Mouse (Mus musculus) brain, embryonic 14.5 days (tissue): ENCODE measurements at regions not wholly inside any gene's neighbourhood (a gene's known extent, or its start where the extent isn't known, plus 50 kb on each side); places are given as distances from the start of the nearest gene placed in this dataset.

Source experiments
- DNase-seq: peaks from one replicate; pipeline ENCODE4 v3.0.0-alpha.2; 2011; ENCODE audit warnings: low read depth
- CTCF ChIP-seq: fragments of 200-500 bp; IDR thresholded peaks from 2 replicates; pipeline ENCODE4 v1.5.1; 2012; ENCODE audit warnings: inconsistent platforms, mild to moderate bottlenecking, moderate library complexity, borderline replicate concordance; ENCODE audit not compliant: insufficient read depth, insufficient read length; ENCODE audit errors: extremely low read depth
- POLR2A ChIP-seq: fragments of 200-500 bp; IDR thresholded peaks from 2 replicates; pipeline ENCODE4 v1.6.1; 2012; ENCODE audit warnings: mild to moderate bottlenecking, inconsistent platforms, borderline replicate concordance; ENCODE audit not compliant: poor library complexity, insufficient read depth, insufficient read length, severe bottlenecking; ENCODE audit errors: extremely low read depth

DNA sequence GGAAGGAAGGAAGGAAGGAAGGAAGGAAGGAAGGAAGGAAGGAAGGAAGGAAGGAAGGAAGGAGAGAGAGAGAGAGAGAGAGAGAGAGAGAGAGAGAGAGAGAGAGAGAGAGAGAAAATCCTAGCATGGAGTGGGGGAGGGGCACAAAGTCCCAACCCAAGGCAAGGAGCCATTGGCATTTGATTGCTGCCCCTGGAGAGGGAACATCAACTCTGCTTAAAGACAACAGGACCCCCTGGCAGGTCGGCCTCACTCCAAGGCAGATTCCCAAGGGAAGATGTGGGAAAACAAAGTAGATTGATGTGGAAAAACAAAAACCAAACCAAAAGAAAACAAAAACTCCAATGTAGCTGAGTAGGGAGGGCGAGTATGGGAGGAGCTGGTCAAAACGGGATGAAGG is 49.9 kb upstream of the Fzd10 start:
- TF ChIP-seq CTCF: no peak
- TF ChIP-seq POLR2A: no peak
- DNase-seq: no peak

- TF ChIP-seq CTCF (no peak), POLR2A (no peak)
These were observed 50.8 kb upstream of the Fzd10 start for GRCm38 (mm10) chr5:128549811-128550210.

GRCm38 (mm10) chr5:128542049-128542448 is 58.6 kb upstream of the Fzd10 start:
- no peak for DNase-seq

More at GRCm38 (mm10) chr5:128549811-128550210, 50.8 kb upstream of the Fzd10 start:
- DNase-seq: no peak

DNA sequence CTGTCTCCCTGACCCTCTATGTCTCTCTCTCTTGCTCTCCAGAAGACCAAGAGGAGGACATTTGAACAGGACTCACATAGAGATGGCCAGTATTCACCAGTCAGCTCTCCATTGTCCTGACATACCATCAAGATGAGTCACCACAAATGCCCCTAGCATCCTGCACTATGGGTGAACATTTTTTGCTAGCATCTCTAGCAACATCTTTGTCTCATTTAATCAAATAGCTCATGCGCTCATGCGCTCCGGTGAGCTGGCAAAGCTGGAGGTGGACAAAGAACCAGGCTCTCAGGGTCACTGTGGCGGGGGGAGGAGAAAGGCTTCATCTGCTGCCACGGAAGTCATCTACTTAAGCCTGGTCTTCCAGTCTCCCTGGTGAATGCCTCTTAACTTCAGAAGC is 62.0 kb upstream of the Fzd10 start:
- DNase-seq: no peak
- TF ChIP-seq CTCF (no peak), POLR2A (no peak)

More at GRCm38 (mm10) chr5:128542049-128542448, 58.6 kb upstream of the Fzd10 start:
- no peak for TF ChIP-seq CTCF
- no peak for TF ChIP-seq POLR2A

- TF ChIP-seq CTCF: no peak
- no peak for TF ChIP-seq POLR2A
- peak; percentile 60 for DNase-seq
These were observed 63.4 kb upstream of the Fzd10 start for GRCm38 (mm10) chr5:128537218-128537617.

- no peak for TF ChIP-seq CTCF
- no peak for TF ChIP-seq POLR2A
- DNase-seq: peak; percentile 68
These were observed 64.3 kb upstream of the Fzd10 start for GRCm38 (mm10) chr5:128536393-128536792.

DNA sequence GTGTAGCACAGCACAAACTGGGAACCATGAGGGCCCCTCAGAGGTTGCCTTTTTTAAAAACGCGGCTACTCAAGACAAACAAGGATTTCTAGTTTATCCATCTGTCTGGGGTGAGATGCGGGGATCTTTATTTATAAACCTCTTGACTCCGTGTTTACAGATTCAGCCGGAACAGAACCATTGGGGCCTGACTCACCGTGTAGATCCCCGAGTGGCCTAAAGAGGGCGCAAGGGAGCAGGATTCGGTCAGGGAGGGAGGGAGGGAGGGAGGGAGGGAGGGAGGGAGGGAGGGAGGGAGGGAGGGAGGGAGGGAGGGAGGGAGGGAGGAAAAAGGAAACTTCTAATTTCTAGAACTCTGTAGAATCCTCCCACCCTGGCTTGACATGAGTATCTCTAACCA is 73.4 kb upstream of the Fzd10 start:
- DNase-seq: no peak
- TF ChIP-seq POLR2A: no peak
- peak; percentile 41; the same call in 1 of the 2 replicates for TF ChIP-seq CTCF

DNA sequence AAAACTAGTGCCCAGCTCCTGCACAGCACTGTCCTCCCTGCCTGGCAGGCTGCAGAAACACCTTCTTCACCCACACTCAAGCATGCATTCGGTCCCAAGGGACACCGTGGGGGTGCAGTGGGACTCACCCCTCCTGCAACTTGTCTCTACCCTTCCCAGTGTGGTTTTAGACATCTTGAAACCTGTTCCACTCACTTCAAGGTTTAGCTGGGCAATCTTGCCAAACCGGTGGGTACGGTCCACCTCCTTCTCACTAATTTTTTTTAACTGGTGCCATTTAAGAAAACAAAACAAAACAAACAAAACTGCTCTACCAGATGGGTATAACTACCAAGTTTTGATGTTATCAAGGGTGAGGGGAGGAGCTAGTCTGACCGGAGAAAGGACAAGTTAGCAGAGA is 74.2 kb upstream of the Fzd10 start:
- DNase-seq: no peak
- no peak for TF ChIP-seq POLR2A
- TF ChIP-seq CTCF: no peak

DNA sequence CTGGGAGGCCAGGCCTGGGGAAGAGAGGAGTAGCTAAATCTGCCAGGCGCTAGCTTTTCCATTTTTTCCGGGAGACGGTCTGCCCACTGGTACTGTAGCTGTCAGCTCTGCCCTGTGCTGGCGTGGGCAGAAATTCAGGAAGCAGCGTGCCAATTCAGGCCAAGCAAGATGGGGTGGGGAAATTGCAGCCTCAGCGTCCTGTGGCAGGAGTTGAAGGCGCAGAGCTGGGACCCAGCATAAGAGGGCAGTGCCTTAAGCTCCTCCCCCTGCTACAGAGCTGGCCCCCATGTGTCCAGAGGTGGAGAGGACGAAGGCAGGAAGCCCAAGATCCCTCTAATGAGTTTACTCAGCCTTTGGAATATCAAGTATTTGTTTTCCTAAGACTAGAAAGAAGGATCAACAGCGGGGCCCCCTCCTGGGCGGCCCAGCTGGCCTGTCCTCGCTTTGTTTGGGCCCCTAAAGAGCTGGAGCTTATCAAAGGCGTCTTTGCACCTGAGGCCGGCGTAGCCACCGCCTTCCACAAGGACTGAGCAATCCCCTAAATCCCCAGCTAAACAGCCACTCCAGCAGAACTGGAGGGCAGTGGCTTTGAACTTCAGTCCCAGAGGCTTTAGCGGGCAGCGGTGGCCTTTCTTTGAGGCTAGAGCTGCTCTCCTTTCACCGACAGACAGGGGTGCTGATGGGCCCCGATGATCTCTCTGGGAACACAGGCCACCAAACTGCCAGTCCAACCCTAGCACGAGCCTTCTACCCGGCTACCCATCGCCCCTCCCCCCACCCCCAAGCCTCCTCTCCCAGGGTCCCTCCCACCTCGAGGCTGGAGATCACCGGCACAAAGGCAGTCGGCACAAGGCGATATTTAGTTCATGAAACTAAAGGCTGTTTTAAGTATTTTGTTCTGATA is 76.0 kb upstream of the Fzd10 start:
- TF ChIP-seq CTCF (0 out of 2 replicates have a peak, but pooled peaks have one; percentile 2), POLR2A (no peak)
- DNase-seq: peak; percentile 59

DNA sequence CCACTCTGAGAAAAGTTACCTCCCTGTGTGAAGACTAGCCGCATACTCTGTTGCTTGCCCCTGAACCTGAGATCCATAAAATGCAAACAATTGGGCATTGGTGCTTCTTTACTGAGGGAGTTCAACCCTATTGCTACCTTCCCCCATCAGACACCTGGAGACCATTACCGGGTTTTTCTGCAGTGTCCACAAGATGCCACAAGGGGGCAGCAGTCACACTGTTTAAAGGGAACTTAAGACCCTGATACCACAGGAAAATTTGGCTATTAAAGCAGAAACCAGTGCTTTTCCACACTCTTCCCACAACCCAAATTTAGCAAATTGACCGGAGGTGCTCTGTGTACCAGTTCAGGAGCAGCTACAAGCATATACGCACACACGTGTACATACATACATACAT is 78.0 kb upstream of the Fzd10 start:
- DNase-seq: peak; percentile 84
- TF ChIP-seq CTCF (peak; percentile 82), POLR2A (no peak)

DNA sequence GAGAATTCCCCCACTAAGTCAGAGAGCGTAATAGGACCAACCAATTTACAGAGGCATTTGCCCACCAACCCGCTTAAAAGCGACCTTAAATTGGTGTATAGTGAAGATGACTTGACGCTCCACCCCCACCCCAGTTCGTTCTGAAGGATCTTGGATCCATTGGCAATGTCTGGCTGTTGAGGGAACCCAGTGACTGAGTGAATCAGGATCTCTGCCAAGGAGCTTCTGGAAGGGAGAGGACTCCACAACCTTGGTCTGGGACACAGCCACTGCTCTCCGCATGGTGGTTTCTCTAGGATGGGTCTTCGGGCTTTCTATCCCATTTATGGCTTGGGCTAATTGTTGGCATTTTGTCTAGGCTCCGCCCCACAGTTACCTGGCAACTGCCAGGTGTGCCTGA is 83.3 kb upstream of the Fzd10 start:
- TF ChIP-seq POLR2A (no peak), CTCF (no peak)

DNA sequence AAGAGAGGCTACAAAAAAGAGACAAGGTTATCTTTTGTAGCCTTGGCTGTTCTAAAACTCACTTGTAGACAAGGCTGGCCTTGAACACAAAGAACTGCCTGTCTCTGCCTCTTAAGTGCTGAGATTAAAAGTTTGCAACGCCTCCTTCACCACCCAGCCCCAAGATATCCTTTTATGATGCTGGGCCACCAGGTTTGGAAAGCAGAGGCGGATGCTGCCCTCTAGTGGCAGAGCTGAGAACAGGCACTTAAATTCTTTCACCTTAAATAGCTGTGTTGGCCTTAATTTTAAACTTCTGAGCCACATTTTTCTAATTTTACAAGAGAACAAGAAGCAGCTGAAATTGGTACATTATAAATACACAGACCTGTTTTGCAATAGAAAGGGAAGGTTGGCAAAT is 82.5 kb upstream of the Tmem132d start:
- peak; percentile 87 for TF ChIP-seq CTCF
- TF ChIP-seq POLR2A: no peak
- peak; percentile 69 for DNase-seq

More for the DNA sequence above, 83.3 kb upstream of the Fzd10 start:
- DNase-seq: no peak
